Mouse (Mus musculus) intestine, postnatal 0 days (tissue): Measurements from ENCODE around the gene Hck. TPM values are rescaled to one million over a fixed set of nuclear protein-coding genes. Genes with fewer than 3 reads are reported as not detected.

ENCODE experiments used
- ATAC-seq: fragments of 200-750 bp; cut with Nextera tagmentation; 2 replicates; pipeline ENCODE4 v1.8.0; 2017; ENCODE audit warnings: mild to moderate bottlenecking, moderate TSS enrichment, moderate library complexity
- H3K27ac ChIP-seq: fragments of 300-500 bp; sonication (generic); 2 replicates; pipeline ENCODE4 v1.5.1; 2014; ENCODE audit warnings: mild to moderate bottlenecking, low read depth, low read length, moderate library complexity
- H3K27me3 ChIP-seq: fragments of 300-500 bp; sonication (generic); replicated peaks from 2 replicates; pipeline ENCODE4 v1.6.1; 2014; ENCODE audit warnings: low read length, mixed read lengths; ENCODE audit not compliant: control insufficient read depth, insufficient read depth
- H3K36me3 ChIP-seq: fragments of 300-500 bp; sonication (generic); 2 replicates; pipeline ENCODE4 v1.6.1; 2014; ENCODE audit warnings: mild to moderate bottlenecking, moderate library complexity; ENCODE audit not compliant: control insufficient read depth, insufficient read depth
- H3K4me1 ChIP-seq: fragments of 300-500 bp; sonication (generic); replicated peaks from 2 replicates; pipeline ENCODE4 v1.6.1; 2014; ENCODE audit warnings: antibody characterized with exemption, low read length, mixed read lengths; ENCODE audit not compliant: control insufficient read depth, insufficient read depth
- H3K4me2 ChIP-seq: fragments of 300-500 bp; sonication (generic); replicated peaks from 2 replicates; pipeline ENCODE4 v1.6.1; 2014; ENCODE audit warnings: low read depth, mild to moderate bottlenecking, moderate library complexity
- H3K4me3 ChIP-seq: fragments of 300-500 bp; sonication (generic); 2 replicates; pipeline ENCODE4 v1.5.1; 2014; ENCODE audit warnings: low read depth, low read length
- H3K9ac ChIP-seq: fragments of 300-500 bp; sonication (generic); 2 replicates; pipeline ENCODE4 v1.6.1; 2014; ENCODE audit warnings: mild to moderate bottlenecking, low read depth, low read length
- H3K9me3 ChIP-seq: fragments of 300-500 bp; sonication (generic); 2 replicates; pipeline ENCODE4 v1.6.1; 2016; ENCODE audit warnings: mixed run types; ENCODE audit not compliant: control insufficient read depth
- CTCF ChIP-seq: sonication (generic); IDR thresholded peaks from 2 replicates; pipeline ENCODE4 v1.5.1; 2016; ENCODE audit warnings: low read depth, mild to moderate bottlenecking, control low read depth, antibody characterized with exemption, moderate library complexity
- WGBS: fragments of 180-500 bp; shearing (Covaris S2); extraction: QIAGEN DNeasy Blood & Tissue Kit; methylation state at CpG from one replicate; pipeline ENCODE4 v1.1.7; 2014; 5-methylcytosine and 5-hydroxymethylcytosine counted together
- polyA plus RNA-seq: library from polyadenylated mRNA; unstranded; fragments of >200 nt; fragmentation: Nextera tagmentation; extraction: Ambion mirVana; gene quantifications from 2 replicates; pipeline ENCODE4 v1.2.1, GENCODE M21; 2015

Gene Hck
- polyA plus RNA-seq, 1 experiment from 2014 or later = 3.4 TPM

- Histone ChIP-seq H3K4me3 (no peak overlapping the region), H3K27me3 (0 out of 2 replicates have a peak, but pooled peaks cover 5% of the 10 kb centered on the region), H3K27ac (no peak overlapping the region), H3K9me3 (no peaks in the 10 kb centered on the region), H3K36me3 (no peaks in the 10 kb centered on the region), H3K9ac (no peak overlapping the region), H3K4me2 (no peak overlapping the region), H3K4me1 (no peaks in the 10 kb centered on the region)
- no peak for ATAC-seq
- 28% methylated on average over 9 of the region's 9 CpGs for WGBS
- TF ChIP-seq CTCF = no peak
These were observed 31.8 kb downstream of the Hck start for GRCm38 (mm10) chr2:153139996-153140613.

GRCm38 (mm10) chr2:153142620-153143199 is 34.4 kb downstream of the Hck start:
- Histone ChIP-seq H3K36me3 (no peaks in the 10 kb centered on the region), H3K4me3 (no peak overlapping the region), H3K27ac (no peak overlapping the region), H3K9me3 (no peaks in the 10 kb centered on the region), H3K9ac (no peak overlapping the region), H3K4me2 (no peak overlapping the region), H3K4me1 (no peaks in the 10 kb centered on the region), H3K27me3 (0 out of 2 replicates have a peak, but pooled peaks cover 5% of the 10 kb centered on the region)
- no peak for ATAC-seq
- peak; percentile 85 for TF ChIP-seq CTCF
- 21% methylated on average over 10 of the region's 10 CpGs for WGBS

- no peak for TF ChIP-seq CTCF
- H3K4me2 ChIP-seq = no peak overlapping the region
- 61% methylated on average over 5 of the region's 5 CpGs for WGBS
- H3K36me3 ChIP-seq = no peaks in the 10 kb centered on the region
- H3K27ac ChIP-seq = no peak overlapping the region
- no peak for ATAC-seq
- no peaks in the 10 kb centered on the region for H3K4me1 ChIP-seq
- H3K9me3 ChIP-seq = no peaks in the 10 kb centered on the region
- H3K4me3 ChIP-seq = no peak overlapping the region
- no peak overlapping the region for H3K9ac ChIP-seq
- 0 out of 2 replicates have a peak, but pooled peaks cover 5% of the 10 kb centered on the region for H3K27me3 ChIP-seq
These were observed 37.1 kb downstream of the Hck start for GRCm38 (mm10) chr2:153145346-153145745.

GRCm38 (mm10) chr2:153147236-153147635 is 39.0 kb downstream of the Hck start:
- no peak for ATAC-seq
- Histone ChIP-seq H3K27me3 (0 out of 2 replicates have a peak, but pooled peaks cover 5% of the 10 kb centered on the region), H3K4me2 (no peak overlapping the region), H3K27ac (no peak overlapping the region), H3K4me3 (no peak overlapping the region), H3K9ac (no peak overlapping the region), H3K9me3 (no peaks in the 10 kb centered on the region), H3K36me3 (no peaks in the 10 kb centered on the region), H3K4me1 (no peaks in the 10 kb centered on the region)
- TF ChIP-seq CTCF = no peak
- WGBS = 74% methylated on average over 3 of the region's 3 CpGs

GRCm38 (mm10) chr2:153147715-153148114 is 39.4 kb downstream of the Hck start:
- Histone ChIP-seq H3K4me1 (no peaks in the 10 kb centered on the region), H3K36me3 (no peaks in the 10 kb centered on the region), H3K9ac (no peak overlapping the region), H3K27ac (no peak overlapping the region), H3K4me3 (no peak overlapping the region), H3K4me2 (no peak overlapping the region), H3K9me3 (no peaks in the 10 kb centered on the region), H3K27me3 (0 out of 2 replicates have a peak, but pooled peaks cover 5% of the 10 kb centered on the region)
- peak; percentile 94 for TF ChIP-seq CTCF
- WGBS = 16% methylated on average over 3 of the region's 3 CpGs
- no peak for ATAC-seq

GRCm38 (mm10) chr2:153149742-153150141 is 41.5 kb downstream of the Hck start:
- no peaks in the 10 kb centered on the region for H3K36me3 ChIP-seq
- no peaks in the 10 kb centered on the region for H3K9me3 ChIP-seq
- H3K27me3 ChIP-seq = no peaks in the 10 kb centered on the region
- no peak overlapping the region for H3K9ac ChIP-seq
- no peak overlapping the region for H3K27ac ChIP-seq
- WGBS = 84% methylated on average over 3 of the region's 3 CpGs
- TF ChIP-seq CTCF = no peak
- no peak overlapping the region for H3K4me2 ChIP-seq
- no peak for ATAC-seq
- H3K4me1 ChIP-seq = no peaks in the 10 kb centered on the region
- no peak overlapping the region for H3K4me3 ChIP-seq
